Mouse (Mus musculus) bone marrow, adult 2 months (tissue): Measurements from ENCODE around the gene Marf1.

Experiments used
- CTCF ChIP-seq: fragments of 200-500 bp; IDR thresholded peaks from 2 replicates; pipeline ENCODE4 v1.5.1; 2011; ENCODE audit warnings: low read length, control low read depth; ENCODE audit not compliant: control insufficient read depth, insufficient read depth
- POLR2A ChIP-seq: fragments of 200-500 bp; IDR thresholded peaks from 2 replicates; pipeline ENCODE4 v1.6.1; 2011; ENCODE audit warnings: low read depth, mild to moderate bottlenecking, control low read depth, low read length, borderline replicate concordance; ENCODE audit not compliant: control insufficient read depth

DNA sequence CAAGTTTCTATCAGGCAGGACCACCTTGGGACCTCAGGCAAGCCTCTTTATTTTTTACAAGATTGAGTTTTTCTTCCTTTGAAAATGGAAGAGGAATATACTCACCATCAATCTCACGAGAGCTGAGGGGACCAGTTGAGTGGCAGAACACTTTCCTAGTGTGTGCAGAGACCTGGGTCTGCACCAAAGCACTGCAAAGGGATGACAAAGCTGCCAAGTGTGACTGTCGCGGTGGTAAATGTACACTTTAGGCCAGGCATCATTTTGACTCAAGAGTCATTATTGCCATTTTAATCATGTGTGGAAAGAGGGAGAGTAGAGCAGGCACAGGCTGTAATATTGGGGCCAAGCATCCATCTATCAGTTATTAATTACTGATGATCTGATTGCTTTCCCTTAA, 73.9 kb downstream of the Marf1 start:
- TF ChIP-seq CTCF = no peak
- no peak for TF ChIP-seq POLR2A
